Mouse (Mus musculus): Measurements from ENCODE around the gene Glis3.

- TF ChIP-seq POLR2A (IDR thresholded peaks at IDR 0.05; ENCODE audit: low read depth, low read length) (no peak), CTCF (IDR thresholded peaks at IDR 0.05; ENCODE audit: borderline replicate concordance, insufficient read depth, low read length) (no peak)
These were observed 71.6 kb downstream of the Glis3 start for GRCm38 (mm10) chr19:28608277-28608676.
